Mouse (Mus musculus): ENCODE results near the gene Mptx2. TPM values are rescaled to one million over a fixed set of nuclear protein-coding genes. Genes with fewer than 3 reads are reported as not detected.
"Not testable (repeated sequence)": the region's sequence is repeated elsewhere in the genome, so short reads cannot be mapped to it uniquely, and the experiment has no call there.

Mptx2 gene
- polyA plus RNA-seq, 1 experiment from 2014 or later: not detected

- H3K9me3 ChIP-seq (ENCODE audit: control insufficient read depth, low read length); H3K4me3 ChIP-seq (replicated peaks; ENCODE audit: low read length); H3K9ac ChIP-seq; H3K27me3 ChIP-seq (ENCODE audit: control insufficient read depth, insufficient read depth, low read length); H3K4me2 ChIP-seq (replicated peaks); H3K4me1 ChIP-seq (replicated peaks; ENCODE audit: control insufficient read depth, insufficient read depth, low read length); ATAC-seq (ENCODE audit: low FRiP score); H3K36me3 ChIP-seq (replicated peaks; ENCODE audit: control insufficient read depth, insufficient read depth); H3K27ac ChIP-seq; DNase-seq (ENCODE audit: low spot score): not testable (repeated sequence)
- 85% methylated on average over 7 of the region's 7 CpGs for WGBS
Measured at GRCm38 (mm10) chr1:173313535-173314050, 36.0 kb upstream of the Mptx2 start.

GRCm38 (mm10) chr1:173302795-173303194, 25.2 kb upstream of the Mptx2 start:
- not testable (repeated sequence) for H3K36me3 ChIP-seq (replicated peaks; ENCODE audit: control insufficient read depth, insufficient read depth); H3K4me2 ChIP-seq (replicated peaks); H3K27me3 ChIP-seq (ENCODE audit: control insufficient read depth, insufficient read depth, low read length); H3K4me3 ChIP-seq (replicated peaks; ENCODE audit: low read length); DNase-seq (ENCODE audit: low spot score); H3K9ac ChIP-seq; H3K9me3 ChIP-seq (ENCODE audit: control insufficient read depth, low read length); H3K4me1 ChIP-seq (replicated peaks; ENCODE audit: control insufficient read depth, insufficient read depth, low read length); H3K27ac ChIP-seq; ATAC-seq (ENCODE audit: low FRiP score)
- WGBS: 55% methylated on average over 3 of the region's 3 CpGs

GRCm38 (mm10) chr1:173265701-173266100, 11.9 kb downstream of the Mptx2 start, which contains the start of gene Olfr418:
TSS of gene Olfr418 (plus strand) at chr1:173266001.
- no peak within 1 kb of the TSS for H3K27ac ChIP-seq
- no peaks in the 10 kb centered on the region for H3K9me3 ChIP-seq (ENCODE audit: control insufficient read depth, low read length)
- no peaks in the 10 kb centered on the region for H3K4me1 ChIP-seq (replicated peaks; ENCODE audit: control insufficient read depth, insufficient read depth, low read length)
- ATAC-seq (ENCODE audit: low FRiP score): no peak
- no peak for DNase-seq (ENCODE audit: low spot score)
- no peaks in the 10 kb centered on the region for H3K27me3 ChIP-seq (ENCODE audit: control insufficient read depth, insufficient read depth, low read length)
- no peak within 1 kb of the TSS for H3K9ac ChIP-seq
- no peak within 1 kb of the TSS for H3K4me3 ChIP-seq (replicated peaks; ENCODE audit: low read length)
- H3K36me3 ChIP-seq (replicated peaks; ENCODE audit: control insufficient read depth, insufficient read depth): no peaks in the 10 kb centered on the region
- no peak within 1 kb of the TSS for H3K4me2 ChIP-seq (replicated peaks)

GRCm38 (mm10) chr1:173249888-173250287, 27.7 kb downstream of the Mptx2 start:
- no peak overlapping the region for H3K4me3 ChIP-seq (replicated peaks; ENCODE audit: low read length)
- ATAC-seq (ENCODE audit: low FRiP score) (no peak), DNase-seq (ENCODE audit: low spot score) (no peak)
- no peaks in the 10 kb centered on the region for H3K4me1 ChIP-seq (replicated peaks; ENCODE audit: control insufficient read depth, insufficient read depth, low read length)
- no peaks in the 10 kb centered on the region for H3K27me3 ChIP-seq (ENCODE audit: control insufficient read depth, insufficient read depth, low read length)
- no peak overlapping the region for H3K9ac ChIP-seq
- no peaks in the 10 kb centered on the region for H3K36me3 ChIP-seq (replicated peaks; ENCODE audit: control insufficient read depth, insufficient read depth)
- H3K27ac ChIP-seq: no peak overlapping the region
- H3K9me3 ChIP-seq (ENCODE audit: control insufficient read depth, low read length): no peaks in the 10 kb centered on the region
- whole genome bisulfite sequencing: 94% methylated on average over 3 of the region's 3 CpGs
- H3K4me2 ChIP-seq (replicated peaks): no peak overlapping the region

GRCm38 (mm10) chr1:173237004-173237403, 40.6 kb downstream of the Mptx2 start:
- WGBS: 82% methylated on average over 1 of the region's 1 CpGs
- H3K4me3 ChIP-seq (replicated peaks; ENCODE audit: low read length); H3K36me3 ChIP-seq (replicated peaks; ENCODE audit: control insufficient read depth, insufficient read depth); H3K4me1 ChIP-seq (replicated peaks; ENCODE audit: control insufficient read depth, insufficient read depth, low read length); H3K27ac ChIP-seq; H3K27me3 ChIP-seq (ENCODE audit: control insufficient read depth, insufficient read depth, low read length); H3K9ac ChIP-seq; ATAC-seq (ENCODE audit: low FRiP score); H3K4me2 ChIP-seq (replicated peaks); H3K9me3 ChIP-seq (ENCODE audit: control insufficient read depth, low read length); DNase-seq (ENCODE audit: low spot score): not testable (repeated sequence)

GRCm38 (mm10) chr1:173227081-173227480, 50.5 kb downstream of the Mptx2 start, which contains the start of gene Fcer1a:
TSS of gene Fcer1a (minus strand) at chr1:173227214.
- 89% methylated on average over 2 of the region's 2 CpGs for WGBS
- Histone ChIP-seq H3K4me2 (replicated peaks) (no peak within 1 kb of the TSS), H3K27me3 (ENCODE audit: control insufficient read depth, insufficient read depth, low read length) (no peaks in the 10 kb centered on the region), H3K27ac (no peak within 1 kb of the TSS), H3K4me1 (replicated peaks; ENCODE audit: control insufficient read depth, insufficient read depth, low read length) (no peaks in the 10 kb centered on the region), H3K9me3 (ENCODE audit: control insufficient read depth, low read length) (no peaks in the 10 kb centered on the region), H3K4me3 (replicated peaks; ENCODE audit: low read length) (no peak within 1 kb of the TSS), H3K36me3 (replicated peaks; ENCODE audit: control insufficient read depth, insufficient read depth) (no peaks in the 10 kb centered on the region), H3K9ac (no peak within 1 kb of the TSS)
- DNase-seq (ENCODE audit: low spot score) (no peak), ATAC-seq (ENCODE audit: low FRiP score) (no peak)

Other genes starting within 250 kb of the Mptx2 start
- gene Olfr1408, start 140.4 kb downstream of the Mptx2 start, polyA plus RNA-seq (2014; fragmentation: Nextera tagmentation; extraction: Ambion mirVana): not detected in 2 replicates
- not detected in 2 replicates for gene Olfr1406, start 87.1 kb downstream of the Mptx2 start, polyA plus RNA-seq (2014; fragmentation: Nextera tagmentation; extraction: Ambion mirVana)
- not detected in 2 replicates for gene Olfr218, start 80.0 kb downstream of the Mptx2 start, polyA plus RNA-seq (2014; fragmentation: Nextera tagmentation; extraction: Ambion mirVana)
- not detected in 2 replicates for gene Olfr1404, start 65.4 kb downstream of the Mptx2 start, polyA plus RNA-seq (2014; fragmentation: Nextera tagmentation; extraction: Ambion mirVana)
- not detected in 2 replicates for gene Fcer1a, start 50.6 kb downstream of the Mptx2 start, polyA plus RNA-seq (2014; fragmentation: Nextera tagmentation; extraction: Ambion mirVana)
- gene Olfr418, start 11.8 kb downstream of the Mptx2 start, polyA plus RNA-seq (2014; fragmentation: Nextera tagmentation; extraction: Ambion mirVana): not detected in 2 replicates
- gene Ackr1, start 56.0 kb upstream of the Mptx2 start, polyA plus RNA-seq (2014; fragmentation: Nextera tagmentation; extraction: Ambion mirVana): 23.4 and 24.0 TPM in 2 replicates
- gene Aim2, start 73.1 kb upstream of the Mptx2 start, polyA plus RNA-seq (2014; fragmentation: Nextera tagmentation; extraction: Ambion mirVana): 1.3 and 1.4 TPM in 2 replicates
- gene Cadm3, start 89.9 kb upstream of the Mptx2 start, polyA plus RNA-seq (2014; fragmentation: Nextera tagmentation; extraction: Ambion mirVana): 138 and 157 TPM in 2 replicates
- 0.20 TPM in 1 of 2 replicates, not detected in the other for gene Ifi206, start 213.3 kb upstream of the Mptx2 start, polyA plus RNA-seq (2014; fragmentation: Nextera tagmentation; extraction: Ambion mirVana)

Measured in hindbrain, embryonic 14.5 days (tissue).